Mouse (Mus musculus) lung, postnatal 14 days (tissue): ENCODE measurements around the gene Fnip1.

ENCODE experiments used
- DNase-seq: peaks from one replicate; pipeline ENCODE4 v3.0.0; 2021

Fnip1 gene

DNA sequence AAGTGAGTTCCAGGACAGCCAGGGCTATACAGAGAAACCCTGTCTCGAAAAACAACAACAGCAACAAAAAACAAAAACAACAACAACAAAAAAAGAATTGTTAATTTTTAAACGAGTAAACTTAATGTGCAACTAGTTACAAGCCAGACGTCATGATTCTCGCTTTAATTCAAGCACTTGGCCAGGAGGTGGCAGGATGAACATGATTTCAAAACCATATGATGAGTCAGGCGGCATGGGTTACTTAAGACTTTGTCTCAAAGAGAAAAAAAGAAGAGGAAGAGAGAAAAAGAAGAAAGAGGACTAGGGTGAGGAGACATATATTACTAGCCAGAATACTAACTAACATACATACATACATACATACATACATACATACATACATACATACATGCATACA lies 124.8 kb downstream of the Fnip1 start:
- DNase-seq = peak; percentile 24
